Mouse (Mus musculus) cerebellum, adult 11-12 months (tissue): ENCODE results near the gene Iba57.

Source experiments
- DNase-seq: peaks from one replicate; pipeline ENCODE4 v3.0.0; 2022

Iba57 gene

DNA sequence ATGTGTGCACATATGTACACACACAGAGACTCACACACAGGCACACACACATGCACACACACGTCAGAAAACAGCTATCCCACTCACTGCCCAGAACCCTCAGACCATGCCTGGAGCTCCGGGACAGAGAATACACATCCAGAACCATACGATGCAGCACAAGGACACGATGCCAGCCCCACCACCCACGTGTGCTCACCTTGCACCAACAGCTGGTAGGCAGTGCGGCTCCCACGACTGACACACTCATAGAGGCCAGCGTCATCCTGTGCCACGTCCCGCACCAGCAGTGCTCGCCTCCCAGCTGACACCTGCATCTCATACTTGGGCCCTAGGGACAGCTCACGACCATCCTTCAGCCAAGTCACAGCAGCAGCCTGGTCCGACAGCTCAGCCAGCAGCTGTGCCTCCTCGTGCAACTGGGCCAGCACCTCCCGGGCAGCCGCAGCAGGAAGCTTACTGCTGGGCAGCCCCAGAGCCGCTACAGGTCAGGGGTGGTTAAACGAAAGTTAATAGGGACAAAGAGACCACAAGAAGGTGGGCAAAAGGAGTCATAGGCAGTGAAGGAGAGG is 32.1 kb downstream of the Iba57 start:
- no peak for DNase-seq

- DNase-seq, result no peak
Observed at GRCm38 (mm10) chr11:59130782-59131181, 32.8 kb downstream of the Iba57 start.

- no peak for DNase-seq
Observed at GRCm38 (mm10) chr11:59105945-59106344, 57.6 kb downstream of the Iba57 start.
